Mouse (Mus musculus): ENCODE data around the gene Nap1l5.

GRCm38 (mm10) chr6:58946246-58946645 lies 39.4 kb upstream of the Nap1l5 start:
- TF ChIP-seq CTCF (IDR thresholded peaks at IDR 0.05) = no peak
- no peak for TF ChIP-seq EP300 (IDR thresholded peaks at IDR 0.05)

Measured in lung, postnatal 0 days (tissue).